Mouse (Mus musculus) left cerebral cortex, adult 9 months (tissue): ENCODE measurements around the gene 0610010F05Rik.
"Not testable (repeated sequence)": the region's sequence is repeated elsewhere in the genome, so short reads cannot be mapped to it uniquely, and the experiment has no call there.

ENCODE experiments used
- DNase-seq, 2 experiments: peaks; one replicate each; pipeline ENCODE4 v3.0.0; 2022; ENCODE audit warnings: low spot score in 2 of 2

The 0610010F05Rik gene

DNA sequence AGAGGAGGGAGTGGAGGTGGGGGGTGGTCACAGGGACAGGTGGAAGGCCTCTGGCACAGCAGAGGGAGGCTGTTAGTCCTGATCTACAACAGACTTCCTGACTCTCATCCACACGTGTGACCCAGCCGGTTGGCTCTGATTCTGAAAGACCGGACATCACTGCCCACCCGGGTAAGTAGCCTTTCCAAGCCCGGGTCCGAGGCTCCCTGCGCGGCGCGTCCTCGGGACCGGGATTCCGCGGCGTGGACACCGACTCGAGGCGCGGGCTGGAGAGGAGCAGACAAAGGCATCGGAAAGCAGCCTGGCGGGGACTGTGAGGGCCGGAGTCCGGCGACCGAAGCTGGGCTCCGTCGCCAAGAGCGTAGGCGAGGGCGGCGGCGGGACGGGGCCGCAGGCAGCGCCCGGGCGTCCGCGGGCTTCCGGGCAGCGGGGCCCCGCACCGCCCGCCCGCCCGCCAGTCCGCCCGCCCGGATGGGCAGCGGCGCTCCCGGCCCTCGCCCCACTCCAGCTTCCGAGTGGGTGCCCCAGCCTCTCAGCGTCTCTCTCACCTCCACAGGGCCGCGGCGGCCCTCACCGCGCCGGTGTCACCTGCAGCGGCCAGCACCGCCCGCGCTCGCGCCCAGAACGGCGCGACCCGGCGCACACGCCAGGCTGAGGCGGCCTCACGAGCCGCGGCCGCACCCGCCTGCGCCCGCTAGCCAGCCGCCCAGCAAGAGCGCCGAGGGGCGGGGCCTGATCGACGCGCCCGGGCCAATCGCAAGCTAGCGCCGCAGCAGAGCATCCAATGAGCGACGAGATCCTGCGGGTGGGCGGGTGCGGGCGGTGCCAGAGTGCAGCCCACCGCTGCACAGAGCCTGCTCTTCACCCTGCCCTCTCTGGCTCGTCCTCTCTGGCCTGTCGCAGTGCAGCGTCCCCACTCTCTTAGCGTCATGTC is at the start of gene 0610010F05Rik:
Gene 0610010F05Rik (minus strand): TSS at position 695 of the 934 bp plus-strand sequence.
- DNase-seq = peak; percentile 30 to 73

DNA sequence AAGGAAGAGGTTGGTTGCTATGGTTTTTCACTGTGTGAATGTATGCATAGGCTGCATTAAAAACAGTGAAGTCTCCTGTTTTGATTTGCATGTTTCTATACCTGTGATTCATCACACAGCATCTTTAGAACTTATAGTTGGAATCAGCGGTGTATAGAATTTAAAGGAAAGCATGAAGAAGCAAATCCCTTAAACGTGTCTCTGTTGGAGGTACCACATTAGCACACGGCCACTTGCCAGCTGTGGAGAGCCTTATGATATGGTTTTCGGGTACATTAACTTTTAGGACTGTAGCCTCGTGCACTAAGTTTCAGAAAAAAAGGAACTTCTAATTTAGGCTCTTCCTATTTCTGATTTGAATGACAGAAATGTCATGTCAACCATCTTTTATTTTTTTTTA is 49.1 kb upstream of the 0610010F05Rik start:
- no peak for DNase-seq

DNA sequence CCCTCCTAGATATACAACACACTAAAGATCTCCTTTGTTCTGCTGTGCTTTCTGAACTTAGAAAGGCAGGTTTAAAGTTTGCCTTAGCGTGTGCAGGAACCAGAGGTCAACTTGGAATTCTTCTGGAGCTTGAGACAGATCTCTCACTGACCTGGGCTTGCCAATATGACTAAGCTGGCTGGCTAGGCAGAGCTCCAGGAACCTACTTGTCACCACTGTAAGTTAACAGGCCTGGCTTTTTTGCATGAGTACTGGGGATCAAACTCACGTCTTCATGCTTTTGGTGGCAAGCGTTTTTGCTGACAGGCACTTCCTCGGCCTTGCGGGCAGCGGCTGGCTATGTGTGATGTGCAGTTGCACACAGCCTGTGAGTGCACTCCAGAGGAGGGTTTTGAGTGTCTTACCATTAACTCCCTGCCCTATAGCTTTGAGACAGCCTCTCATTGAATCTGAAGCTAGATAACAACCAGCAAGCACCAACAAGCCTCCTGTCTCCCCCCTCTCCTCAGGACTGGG is 47.1 kb upstream of the 0610010F05Rik start:
- DNase-seq = no peak

DNA sequence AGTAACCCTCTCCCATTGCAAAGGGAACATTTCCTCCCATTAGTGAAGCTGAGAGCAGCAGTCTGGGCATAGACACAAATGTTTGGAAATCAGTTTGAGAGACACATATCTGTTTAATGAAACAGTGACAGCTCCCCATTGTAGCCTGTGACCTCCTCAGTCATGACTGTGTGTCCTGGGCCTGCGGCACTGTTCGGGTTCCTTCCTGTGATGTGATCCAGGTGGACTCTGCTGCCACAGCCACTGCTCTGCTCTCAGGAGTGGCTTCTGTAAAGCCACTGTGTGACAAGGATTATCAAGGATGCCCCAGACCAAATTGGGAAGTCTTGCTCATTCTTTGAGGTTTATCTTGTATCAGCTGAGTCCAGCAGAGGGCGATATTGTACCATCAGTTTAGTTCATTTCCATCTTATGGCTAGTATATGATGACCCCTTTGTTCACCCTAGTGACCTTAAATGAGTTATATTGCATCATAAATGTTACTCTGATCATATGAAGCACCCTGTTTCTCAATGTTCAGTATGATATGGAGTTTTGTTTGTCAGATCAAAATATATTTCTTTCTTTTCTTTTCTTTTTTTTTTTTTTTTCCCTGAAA is 45.7 kb upstream of the 0610010F05Rik start:
- DNase-seq = peak in 1 of 2 experiments; percentile 76

DNA sequence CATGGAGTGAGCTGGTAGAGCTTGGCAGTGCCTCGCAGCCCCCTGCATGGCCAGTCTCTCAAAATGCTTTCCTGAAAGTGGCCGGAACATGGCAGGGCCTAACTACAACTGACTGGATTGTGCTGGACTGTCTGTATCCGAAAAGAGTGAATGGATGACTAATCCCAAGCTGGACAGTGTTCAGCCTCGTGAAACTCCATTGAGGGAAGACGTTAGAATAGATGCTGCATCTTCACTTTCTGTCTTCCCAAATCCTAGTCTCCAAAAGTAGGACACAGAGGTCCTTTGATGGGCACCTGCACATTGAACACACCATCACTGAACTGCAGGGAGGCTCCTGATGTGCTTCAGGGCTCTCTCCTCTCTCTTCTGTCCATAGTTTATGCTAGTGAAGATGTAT is 42.7 kb upstream of the 0610010F05Rik start:
- DNase-seq = no peak

DNA sequence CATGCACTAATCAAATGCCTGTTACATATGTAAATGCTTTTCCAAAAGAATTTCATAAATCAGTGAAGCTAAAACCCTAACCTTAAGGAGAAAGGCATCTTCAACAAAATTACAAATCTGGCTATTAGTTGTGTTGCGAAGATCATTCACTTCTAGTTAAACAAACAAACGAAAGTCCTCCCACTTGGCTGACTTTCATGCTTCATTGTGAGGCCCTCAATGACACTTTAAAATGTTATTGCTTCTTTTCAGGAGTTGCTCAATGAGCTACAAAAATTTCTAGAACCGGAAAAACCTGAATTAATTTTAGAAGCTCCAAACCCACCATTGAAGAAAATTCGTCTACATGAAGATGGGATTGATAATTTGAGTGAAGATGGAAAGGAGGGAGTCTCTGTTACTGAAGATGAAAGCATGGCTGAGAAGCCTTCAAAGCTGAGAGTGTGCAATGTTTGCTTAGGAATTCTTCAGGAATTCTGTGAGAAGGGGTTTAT is 38.9 kb upstream of the 0610010F05Rik start:
- DNase-seq = no peak

DNA sequence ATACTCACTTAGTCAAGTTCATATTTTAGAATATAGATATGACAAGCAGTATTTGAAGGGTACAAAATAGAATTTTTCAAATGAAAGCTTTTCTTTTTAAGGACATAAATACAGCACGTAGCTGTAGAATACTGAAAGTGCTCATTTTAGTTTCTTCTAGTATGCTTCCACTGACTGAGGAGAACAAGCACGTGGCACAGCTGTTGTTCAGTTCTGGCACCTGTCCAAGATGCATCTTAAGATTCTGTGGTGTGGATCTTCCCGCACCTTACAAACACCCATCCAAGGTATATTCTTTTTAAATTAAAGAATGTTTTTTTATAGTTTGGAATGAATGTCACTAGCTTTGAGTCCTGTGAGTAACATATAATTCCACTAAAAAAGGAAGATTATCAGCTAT is 33.7 kb upstream of the 0610010F05Rik start:
- no peak for DNase-seq

DNA sequence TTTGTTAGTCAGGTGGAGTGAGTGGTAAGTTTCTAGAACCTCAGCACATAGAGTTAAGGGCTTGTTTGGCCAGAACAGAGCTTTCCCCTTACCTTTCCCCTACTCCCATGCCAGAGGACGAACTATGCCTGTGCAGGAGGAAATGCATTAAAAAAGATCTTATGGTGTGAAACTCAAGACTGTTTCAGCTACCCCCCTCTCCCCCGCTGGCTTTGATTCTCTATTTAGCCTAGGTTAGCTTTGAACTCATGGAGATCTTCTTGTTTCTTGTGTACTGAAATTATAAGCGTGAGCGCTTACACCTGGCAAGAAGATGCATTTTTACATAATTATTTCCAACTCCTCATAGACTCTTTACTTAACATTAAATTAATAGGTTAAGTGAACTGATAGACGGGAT is 33.1 kb upstream of the 0610010F05Rik start:
- no peak for DNase-seq

DNA sequence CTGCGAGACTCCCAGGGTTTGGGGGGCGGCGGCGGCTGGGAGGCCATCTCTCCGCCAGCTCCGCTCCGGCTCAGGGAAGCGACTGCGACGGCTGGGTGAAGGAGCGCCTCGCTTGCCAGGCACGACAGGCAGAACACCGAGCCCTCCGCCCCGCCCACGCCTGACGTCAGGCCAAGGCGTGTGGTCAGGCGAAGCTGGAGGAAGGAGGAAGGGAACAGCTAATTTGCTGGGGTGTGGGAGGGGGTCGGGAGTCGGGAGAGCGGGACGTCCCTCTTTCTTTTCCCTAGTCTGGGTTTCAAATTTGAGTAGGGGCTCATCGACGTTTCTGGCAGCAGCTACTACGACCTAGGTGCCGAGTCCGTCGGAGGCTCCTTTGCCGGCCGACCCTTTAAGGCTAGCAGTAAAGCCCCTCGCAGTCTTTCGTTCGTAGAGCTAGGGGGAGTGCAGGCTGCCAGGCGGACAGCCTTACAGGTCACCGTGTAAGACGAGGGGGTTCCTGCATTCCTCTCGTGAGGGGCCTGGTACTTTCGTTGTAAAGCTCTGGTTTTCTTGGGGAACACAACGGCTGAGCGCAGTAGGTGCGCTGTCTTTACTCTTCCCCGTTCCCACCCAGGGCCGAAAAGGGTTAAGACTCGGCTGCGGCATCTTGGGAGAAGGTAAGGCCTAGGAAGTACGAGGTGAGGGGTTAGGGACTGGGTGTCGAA is 32.5 kb upstream of the 0610010F05Rik start, which contains the start of gene Pex13:
Gene Pex13 (minus strand): TSS at position 162 of the 704 bp plus-strand sequence.
- DNase-seq = peak; percentile 65 to 87

DNA sequence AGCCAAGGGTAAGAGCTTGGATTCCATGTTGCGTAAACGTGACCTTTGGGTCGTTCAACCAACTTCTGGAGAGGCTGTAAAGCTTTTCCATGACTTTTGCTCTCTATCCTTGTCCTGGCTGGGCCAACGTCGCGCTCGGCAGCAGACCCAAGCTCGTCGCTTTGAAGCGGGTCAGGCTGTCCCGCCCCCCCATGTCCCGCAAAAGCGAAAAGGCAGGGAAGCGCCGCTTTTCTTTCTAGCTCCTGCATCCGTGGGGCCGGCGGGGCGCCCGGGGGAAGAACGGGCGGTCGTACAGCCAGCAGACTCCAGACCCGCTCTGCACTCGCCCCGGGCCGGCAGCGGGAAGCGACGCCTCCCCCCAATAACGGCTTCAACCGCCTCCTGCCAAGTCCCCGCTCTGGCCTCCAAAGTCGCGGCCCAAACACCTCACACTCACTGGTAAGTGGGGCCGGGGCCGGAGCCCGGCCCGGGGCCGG is 31.9 kb upstream of the 0610010F05Rik start, which contains the start of gene Pus10:
Gene Pus10 (plus strand): TSS at position 364 of the 476 bp plus-strand sequence.
- DNase-seq = no peak

DNA sequence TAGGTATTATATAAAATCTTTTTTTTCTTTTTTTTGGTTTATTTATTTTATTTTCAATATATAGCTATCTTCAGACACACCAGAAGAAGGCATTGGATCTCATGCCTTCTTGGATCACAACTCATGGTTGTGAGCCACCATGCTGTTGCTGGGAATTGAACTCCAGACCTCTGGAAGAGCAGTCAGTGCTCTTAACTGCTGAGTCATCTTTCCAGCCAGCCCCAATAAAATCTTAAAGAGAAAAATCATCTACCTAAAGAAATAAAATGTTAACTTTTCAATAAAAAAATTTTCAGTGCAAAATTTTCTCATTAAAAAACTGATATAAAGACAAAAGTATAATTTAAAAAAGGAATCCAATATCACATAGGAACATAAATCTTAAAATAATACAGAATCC is 30.8 kb upstream of the 0610010F05Rik start:
- no peak for DNase-seq

DNA sequence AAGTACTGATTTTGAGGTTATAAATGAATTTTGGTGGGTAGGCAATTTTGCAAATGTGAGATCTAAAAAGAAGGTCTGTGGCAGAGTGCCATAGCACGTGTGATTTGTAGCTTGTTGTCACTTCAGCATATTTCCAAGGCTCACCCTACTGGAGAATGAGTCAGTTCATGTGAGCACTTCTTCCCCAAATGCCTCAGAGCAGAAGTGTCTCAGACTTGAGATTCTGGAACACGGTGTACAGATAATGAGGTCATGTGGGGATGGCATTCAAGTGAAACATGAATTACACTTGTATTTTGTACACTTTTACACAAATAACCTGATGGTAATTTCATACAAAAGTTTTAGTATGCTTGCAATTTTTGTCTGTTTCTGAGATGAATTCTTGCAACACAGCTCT is 24.4 kb upstream of the 0610010F05Rik start:
- no peak for DNase-seq

DNA sequence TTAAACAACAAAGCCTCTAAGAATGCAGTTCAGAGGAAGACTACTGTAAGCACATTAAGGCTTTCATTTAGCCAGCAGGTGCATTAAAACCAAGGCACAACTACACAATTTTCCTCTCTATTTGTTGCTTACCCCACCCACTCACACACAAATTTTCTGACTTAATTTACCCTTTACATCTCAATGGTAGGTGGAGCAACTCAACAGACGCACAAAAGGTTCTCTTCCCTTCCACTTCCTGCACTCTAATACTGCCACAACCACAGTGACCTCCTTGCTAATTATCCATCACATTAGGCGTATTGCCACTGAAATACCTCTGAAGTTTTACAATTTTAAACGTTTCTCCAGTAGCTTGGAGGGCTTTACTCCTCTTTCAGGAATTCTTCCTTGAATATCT is 20.2 kb upstream of the 0610010F05Rik start:
- DNase-seq = no peak

DNA sequence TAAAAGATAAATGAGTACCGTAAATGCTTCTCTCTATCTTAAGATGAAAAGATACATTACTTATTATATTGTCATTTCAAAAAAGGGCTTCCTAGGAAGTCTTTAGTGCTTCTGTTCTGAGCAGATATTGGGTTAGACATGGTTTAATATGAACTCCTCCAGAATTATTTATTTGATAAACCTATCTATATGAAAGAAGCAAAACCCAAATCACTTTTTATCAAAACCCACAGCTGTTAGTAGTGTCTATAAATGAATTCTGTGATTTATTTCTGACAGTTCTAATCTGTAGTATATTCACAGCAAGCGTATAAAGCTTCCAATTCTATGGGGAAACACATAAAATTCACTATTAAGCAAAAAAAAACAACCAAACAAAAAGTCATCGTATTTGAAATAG is 14.4 kb upstream of the 0610010F05Rik start:
- no peak for DNase-seq

DNA sequence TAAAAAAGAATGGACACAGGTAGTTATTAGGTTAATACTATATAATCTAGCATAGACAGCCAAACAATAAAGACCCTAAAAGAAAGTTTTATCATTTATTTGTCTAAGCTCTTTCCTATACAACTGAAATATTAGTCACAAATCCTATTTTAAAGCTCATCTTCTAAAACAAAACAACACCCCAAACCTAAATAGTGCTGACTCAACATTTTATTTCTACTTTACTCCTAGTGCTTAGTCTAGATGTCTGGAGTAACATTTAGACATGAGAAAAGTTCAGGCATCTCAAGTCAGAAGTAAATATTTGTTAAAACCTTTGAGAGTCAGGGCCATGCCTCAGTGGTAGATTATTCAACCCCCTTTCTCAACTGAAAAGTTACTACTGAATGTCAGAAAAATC is 14.0 kb upstream of the 0610010F05Rik start:
- no peak for DNase-seq

DNA sequence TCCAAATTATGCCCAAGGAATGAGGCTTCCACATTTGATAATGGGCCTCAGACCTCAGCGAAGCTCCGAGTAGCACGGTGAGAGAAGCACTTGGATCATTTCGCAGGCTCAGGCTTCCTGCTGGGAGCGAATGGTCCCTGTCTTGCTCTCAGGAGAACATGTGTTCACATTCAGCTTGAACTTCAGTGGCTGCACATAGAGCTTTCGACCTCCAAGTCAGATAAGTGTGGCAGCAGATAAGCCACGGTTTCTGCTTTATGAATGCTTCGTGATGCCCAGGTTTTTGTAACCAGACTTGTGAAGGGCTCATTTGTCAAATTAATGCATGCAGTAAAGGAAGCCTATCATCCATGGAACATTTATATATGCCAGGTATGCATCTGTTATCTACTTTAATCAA is 1.1 kb upstream of the 0610010F05Rik start:
- peak in 1 of 2 experiments; percentile 4 for DNase-seq

DNA sequence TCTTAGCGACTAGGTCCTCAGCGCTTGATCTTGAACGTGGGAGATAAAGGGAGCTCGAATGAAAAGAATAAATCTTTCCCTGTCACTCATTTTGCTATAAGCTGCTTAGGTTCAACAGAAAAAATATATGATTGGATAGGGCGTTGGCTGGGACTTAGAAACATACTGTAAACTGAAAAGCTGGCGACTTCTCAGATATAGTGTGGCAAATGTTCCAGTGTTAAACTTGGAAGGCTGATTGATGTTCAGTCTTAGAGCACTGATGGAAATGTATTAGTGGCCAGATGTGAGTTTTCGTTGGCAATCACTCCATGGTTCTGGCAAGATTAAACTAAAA is 408 bp upstream of the 0610010F05Rik start:
- DNase-seq = no peak

DNA sequence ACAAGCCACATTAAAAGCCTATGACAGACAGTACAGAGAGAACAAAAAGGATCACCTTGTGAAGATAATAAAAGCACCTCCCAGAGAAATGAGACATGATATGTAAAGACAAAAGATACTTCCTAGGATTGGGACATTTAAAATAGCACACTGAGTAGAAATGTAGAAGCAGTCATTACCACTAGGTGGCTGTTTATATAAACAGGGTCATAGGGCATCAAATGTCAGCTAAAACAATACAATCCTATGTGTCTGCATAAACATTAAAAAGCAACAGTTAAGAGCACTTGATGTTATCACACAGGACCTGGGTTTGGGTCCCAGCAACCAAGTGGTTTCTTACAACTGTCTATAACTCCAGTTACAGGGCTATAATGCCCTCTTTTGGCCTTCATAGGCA is 2.8 kb downstream of the 0610010F05Rik start:
- no peak for DNase-seq

DNA sequence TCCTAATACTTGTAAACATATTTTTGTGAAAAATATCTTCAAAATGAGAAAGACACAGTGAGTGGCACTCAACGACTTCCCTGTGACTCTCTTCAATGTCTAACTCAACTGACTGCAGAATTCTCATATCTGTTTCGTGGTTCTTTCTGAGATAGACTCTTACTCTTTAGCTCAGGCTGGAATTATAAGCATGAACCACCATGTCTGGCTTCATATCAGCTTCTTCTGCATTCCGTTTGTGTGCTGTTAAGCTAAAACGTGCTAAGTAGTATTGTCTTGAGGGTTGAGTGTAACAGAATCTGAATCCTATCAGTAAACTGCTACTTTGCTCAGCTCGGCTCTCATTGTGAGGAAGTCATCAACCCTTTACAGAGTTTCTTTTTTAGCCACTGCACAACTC is 14.4 kb downstream of the 0610010F05Rik start:
- no peak for DNase-seq

DNA sequence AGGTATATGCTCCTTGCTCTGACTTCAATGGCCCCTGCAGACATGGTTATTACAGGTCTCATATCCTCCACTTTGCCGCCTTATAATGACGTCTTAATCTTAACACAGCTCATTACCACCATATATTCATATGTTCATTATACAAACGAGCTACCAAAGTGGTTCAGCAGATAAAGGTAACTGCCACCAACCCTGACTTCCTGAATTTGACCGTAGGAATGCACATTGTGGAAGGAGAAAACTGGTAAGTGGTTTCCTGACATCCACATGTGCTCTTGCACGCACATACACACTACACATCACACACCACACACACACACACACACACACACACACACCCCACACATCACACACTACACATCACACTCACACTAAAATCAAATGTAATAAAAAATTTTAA is 18.9 kb downstream of the 0610010F05Rik start:
- no peak for DNase-seq

DNA sequence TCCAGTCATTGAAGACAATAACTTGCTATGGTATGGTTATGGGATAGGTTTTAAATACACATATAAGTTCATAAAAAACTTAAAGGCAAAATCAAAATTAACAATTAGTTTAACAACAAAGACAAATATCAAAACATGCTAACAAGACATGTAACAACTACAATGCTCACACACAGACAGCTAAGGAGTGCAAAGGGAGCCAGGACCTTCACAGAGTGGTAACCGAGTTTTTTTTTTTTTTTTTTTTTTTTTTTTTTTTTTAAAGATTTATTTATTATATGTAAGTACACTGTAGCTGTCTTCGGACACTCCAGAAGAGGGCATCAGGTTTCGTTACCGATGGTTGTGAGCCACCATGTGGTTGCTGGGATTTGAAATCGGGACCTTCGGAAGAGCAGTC is 26.1 kb downstream of the 0610010F05Rik start:
- DNase-seq = not testable (repeated sequence)

DNA sequence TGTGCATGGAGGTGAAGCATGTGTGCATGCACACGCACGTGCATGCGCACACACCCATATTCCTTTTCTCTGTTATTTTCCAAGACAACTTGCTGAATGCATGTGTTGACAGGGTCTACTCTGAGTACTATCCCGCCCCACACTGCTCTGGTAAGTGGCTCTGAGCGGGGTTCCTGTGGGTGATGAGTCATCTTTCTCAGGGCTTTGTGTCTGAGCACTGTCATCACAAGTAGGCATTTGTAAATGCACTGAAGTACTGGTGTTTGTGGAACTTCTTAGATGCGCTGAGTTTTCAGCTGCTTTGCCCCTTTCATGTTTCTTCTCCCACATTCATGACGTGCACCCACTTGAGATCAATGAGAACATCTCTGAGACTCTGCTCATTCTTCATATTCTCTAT is 63.3 kb downstream of the 0610010F05Rik start:
- DNase-seq = no peak
